Mouse (Mus musculus) midbrain, embryonic 14.5 days (tissue): Measurements from ENCODE around the gene Gm20388. TPM values are rescaled to one million over a fixed set of nuclear protein-coding genes. Genes with fewer than 3 reads are reported as not detected.

ENCODE experiments used
- ATAC-seq: fragments of 200-750 bp; cut with Nextera tagmentation; 2 replicates; pipeline ENCODE4 v1.8.0; 2017; ENCODE audit warnings: moderate number of reproducible peaks, moderate library complexity; ENCODE audit not compliant: low FRiP score, low TSS enrichment
- DNase-seq: peaks from one replicate; pipeline ENCODE4 v3.0.0-alpha.2; 2015
- H3K27ac ChIP-seq: fragments of 300-500 bp; sonication (generic); replicated peaks from 2 replicates; pipeline ENCODE4 v1.5.1; 2014; ENCODE audit warnings: mild to moderate bottlenecking, low read depth, low read length, moderate library complexity
- H3K27me3 ChIP-seq: fragments of 300-500 bp; sonication (generic); 2 replicates; pipeline ENCODE4 v1.6.1; 2014; ENCODE audit warnings: low read length, control low read depth, mixed read lengths; ENCODE audit not compliant: control insufficient read depth, insufficient read depth
- H3K36me3 ChIP-seq: fragments of 300-500 bp; sonication (generic); 2 replicates; pipeline ENCODE4 v1.6.1; 2014; ENCODE audit warnings: low read length, control low read depth; ENCODE audit not compliant: control insufficient read depth, insufficient read depth
- H3K4me1 ChIP-seq: fragments of 300-500 bp; sonication (generic); 2 replicates; pipeline ENCODE4 v1.6.1; 2014; ENCODE audit warnings: mild to moderate bottlenecking, antibody characterized with exemption, low read length, control low read depth; ENCODE audit not compliant: control insufficient read depth, insufficient read depth
- H3K4me2 ChIP-seq: fragments of 300-500 bp; sonication (generic); 2 replicates; pipeline ENCODE4 v1.6.1; 2014; ENCODE audit warnings: mild to moderate bottlenecking, low read length, moderate library complexity
- H3K4me3 ChIP-seq: fragments of 300-500 bp; sonication (generic); replicated peaks from 2 replicates; pipeline ENCODE4 v1.5.1; 2014; ENCODE audit warnings: low read depth, low read length
- H3K9ac ChIP-seq: fragments of 300-500 bp; sonication (generic); replicated peaks from 2 replicates; pipeline ENCODE4 v1.6.1; 2014; ENCODE audit warnings: mild to moderate bottlenecking, low read length, moderate library complexity
- H3K9me3 ChIP-seq: fragments of 300-500 bp; sonication (generic); 2 replicates; pipeline ENCODE4 v1.6.1; 2016; ENCODE audit warnings: low read length, control low read depth, mixed read lengths; ENCODE audit not compliant: control insufficient read depth
- WGBS: fragments of 180-500 bp; shearing (Covaris S2); extraction: QIAGEN DNeasy Blood & Tissue Kit; methylation state at CpG from one replicate; pipeline ENCODE4 v1.1.7; 2014; 5-methylcytosine and 5-hydroxymethylcytosine counted together
- polyA plus RNA-seq: library from polyadenylated mRNA; unstranded; fragments of >200 nt; fragmentation: Nextera tagmentation; extraction: Ambion mirVana; gene quantifications from 2 replicates; pipeline ENCODE4 v1.2.1, GENCODE M21; 2014

Gm20388 gene
- polyA plus RNA-seq, 1 experiment from 2014 or later, result 4.1 TPM

- 0 out of 2 replicates have a peak overlapping the region, but pooled peaks have one; percentile 37 for H3K27ac ChIP-seq
- DNase-seq (no peak), ATAC-seq (no peak)
Observed at GRCm38 (mm10) chr8:124080467-124081326, 4170.1 kb downstream of the Gm20388 start.

DNA sequence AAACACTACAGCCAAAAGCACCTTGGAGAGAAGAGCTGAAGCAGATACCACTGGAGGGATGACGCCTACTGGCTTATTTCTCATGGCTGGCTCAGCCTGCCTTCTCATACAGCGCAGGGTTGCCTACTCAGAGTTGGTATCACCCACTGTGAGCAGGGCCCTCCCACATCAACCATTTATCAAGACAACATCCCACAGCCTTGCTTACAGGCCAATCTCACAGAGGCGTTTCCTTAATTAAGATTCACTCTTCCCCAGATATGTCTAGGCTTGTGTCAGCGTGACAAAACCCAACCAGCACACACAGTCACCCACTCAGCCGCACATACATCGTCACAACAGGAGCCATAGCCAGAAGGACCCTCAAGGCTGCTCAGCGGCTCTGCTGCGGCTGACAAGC lies 4172.0 kb downstream of the Gm20388 start:
- ATAC-seq, result no peak
- WGBS, result 93% methylated on average over 8 of the region's 8 CpGs
- no peak for DNase-seq

More at GRCm38 (mm10) chr8:124080467-124081326, 4170.1 kb downstream of the Gm20388 start:
- Histone ChIP-seq H3K27me3 (no peaks in the 10 kb centered on the region), H3K36me3 (no peaks in the 10 kb centered on the region), H3K4me1 (peaks cover 7% of the 10 kb centered on the region; the same call in 1 of the 2 replicates), H3K9me3 (no peaks in the 10 kb centered on the region), H3K9ac (no peak overlapping the region), H3K4me3 (no peak overlapping the region), H3K4me2 (no peak overlapping the region)
- 83% methylated on average over 21 of the region's 21 CpGs for WGBS

DNA sequence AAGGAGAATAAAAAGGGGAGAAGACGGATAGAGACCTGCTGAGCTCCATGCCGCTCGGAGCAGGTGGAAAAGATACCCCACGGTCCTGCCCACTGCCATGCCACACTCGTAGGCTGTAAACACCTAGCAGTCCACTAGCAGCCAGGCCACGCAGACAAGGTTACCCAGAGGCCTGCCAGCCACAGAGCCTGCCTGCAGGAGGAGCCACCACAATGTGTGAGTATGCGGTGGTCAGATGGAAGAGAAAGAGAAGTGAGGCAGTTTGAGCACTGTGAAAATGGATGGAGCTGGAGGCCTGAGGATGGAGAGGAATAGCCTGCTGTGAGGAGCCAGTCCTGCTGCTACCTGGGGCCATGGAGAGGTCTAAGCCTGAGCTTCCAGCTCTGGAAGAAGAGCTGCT lies 4173.0 kb downstream of the Gm20388 start:
- no peaks in the 10 kb centered on the region for H3K9me3 ChIP-seq
- no peak for ATAC-seq
- no peak overlapping the region for H3K9ac ChIP-seq
- H3K27ac ChIP-seq, result no peak overlapping the region
- 0 out of 2 replicates have a peak, but pooled peaks cover 3% of the 10 kb centered on the region for H3K4me1 ChIP-seq
- H3K27me3 ChIP-seq, result no peaks in the 10 kb centered on the region
- H3K36me3 ChIP-seq, result no peaks in the 10 kb centered on the region
- no peak overlapping the region for H3K4me2 ChIP-seq
- H3K4me3 ChIP-seq, result no peak overlapping the region
- no peak for DNase-seq
- 81% methylated on average over 7 of the region's 7 CpGs for WGBS

More for the DNA sequence above, 4172.0 kb downstream of the Gm20388 start:
- Histone ChIP-seq H3K27ac (no peak overlapping the region), H3K4me3 (no peak overlapping the region), H3K27me3 (no peaks in the 10 kb centered on the region), H3K9me3 (no peaks in the 10 kb centered on the region), H3K9ac (no peak overlapping the region), H3K4me2 (no peak overlapping the region), H3K4me1 (0 out of 2 replicates have a peak, but pooled peaks cover 3% of the 10 kb centered on the region), H3K36me3 (no peaks in the 10 kb centered on the region)

GRCm38 (mm10) chr8:124085668-124086067 lies 4175.0 kb downstream of the Gm20388 start:
- Histone ChIP-seq H3K4me3 (no peak overlapping the region), H3K27me3 (no peaks in the 10 kb centered on the region), H3K4me2 (no peak overlapping the region), H3K36me3 (no peaks in the 10 kb centered on the region), H3K9ac (no peak overlapping the region), H3K9me3 (no peaks in the 10 kb centered on the region), H3K27ac (no peak overlapping the region), H3K4me1 (no peaks in the 10 kb centered on the region)
- ATAC-seq (no peak), DNase-seq (no peak)
- 70% methylated on average over 4 of the region's 4 CpGs for WGBS

DNA sequence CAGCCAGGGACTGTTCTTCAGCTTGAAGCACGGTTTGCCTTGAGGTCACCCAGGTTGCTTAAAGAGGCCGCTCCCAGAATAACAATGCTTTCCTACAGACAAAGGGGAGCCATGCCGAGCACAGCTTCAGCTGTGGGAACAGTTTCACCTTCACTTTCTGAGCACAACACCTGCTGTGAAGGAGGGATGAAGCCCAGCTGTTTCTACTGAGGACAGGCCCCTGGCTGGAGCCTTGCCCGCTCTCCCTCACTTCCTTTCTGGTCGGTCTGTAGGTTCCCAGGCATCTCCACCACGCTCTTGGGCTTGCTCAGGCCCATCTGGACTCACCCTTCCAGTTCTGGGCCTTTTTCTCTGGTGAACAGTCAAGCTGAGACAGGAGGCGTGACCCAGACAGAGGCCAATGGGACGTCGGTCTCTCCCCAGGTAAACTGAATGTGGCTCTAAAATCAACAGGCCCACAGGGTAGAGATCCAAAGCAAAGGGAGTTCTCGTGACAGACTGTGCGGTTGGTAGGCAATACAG lies 4177.5 kb downstream of the Gm20388 start:
- Histone ChIP-seq H3K4me3 (no peak overlapping the region), H3K36me3 (no peaks in the 10 kb centered on the region), H3K9me3 (no peaks in the 10 kb centered on the region), H3K4me2 (no peak overlapping the region), H3K27me3 (no peaks in the 10 kb centered on the region), H3K27ac (no peak overlapping the region), H3K9ac (no peak overlapping the region), H3K4me1 (no peaks in the 10 kb centered on the region)
- WGBS, result 44% methylated on average over 11 of the region's 11 CpGs
- no peak for DNase-seq
- no peak for ATAC-seq

GRCm38 (mm10) chr8:124089016-124089415 lies 4178.4 kb downstream of the Gm20388 start:
- Histone ChIP-seq H3K27me3 (no peaks in the 10 kb centered on the region), H3K9ac (no peak overlapping the region), H3K9me3 (no peaks in the 10 kb centered on the region), H3K27ac (no peak overlapping the region), H3K4me2 (no peak overlapping the region), H3K36me3 (no peaks in the 10 kb centered on the region), H3K4me1 (no peaks in the 10 kb centered on the region), H3K4me3 (no peak overlapping the region)
- ATAC-seq (no peak), DNase-seq (no peak)
- 78% methylated on average over 5 of the region's 5 CpGs for WGBS

- H3K27ac ChIP-seq, result no peak overlapping the region
- no peaks in the 10 kb centered on the region for H3K27me3 ChIP-seq
- H3K9ac ChIP-seq, result no peak overlapping the region
- H3K4me3 ChIP-seq, result no peak overlapping the region
- WGBS, result 95% methylated on average over 5 of the region's 5 CpGs
- H3K9me3 ChIP-seq, result no peaks in the 10 kb centered on the region
- no peak overlapping the region for H3K4me2 ChIP-seq
- ATAC-seq (no peak), DNase-seq (no peak)
- no peaks in the 10 kb centered on the region for H3K4me1 ChIP-seq
- no peaks in the 10 kb centered on the region for H3K36me3 ChIP-seq
Observed at GRCm38 (mm10) chr8:124090473-124090872, 4179.8 kb downstream of the Gm20388 start.

- Histone ChIP-seq H3K9me3 (no peaks in the 10 kb centered on the region), H3K4me1 (peaks cover 13% of the 10 kb centered on the region), H3K36me3 (no peaks in the 10 kb centered on the region), H3K27me3 (no peaks in the 10 kb centered on the region), H3K4me2 (peak overlapping the region; percentile 13), H3K9ac (0 out of 2 replicates have a peak overlapping the region, but pooled peaks have one; percentile 4), H3K4me3 (no peak overlapping the region), H3K27ac (peak overlapping the region; percentile 55)
- WGBS, result 10% methylated on average over 11 of the region's 11 CpGs
- ATAC-seq (peak; percentile 74), DNase-seq (peak; percentile 88)
Observed at GRCm38 (mm10) chr8:124098953-124099622, 4188.4 kb downstream of the Gm20388 start.
